27 mouse cellular contexts compared by ENCODE assay signal in genomic region chr6:148972891-148973290, GRCm38 (mm10). TPM values are rescaled to one million over a fixed set of nuclear protein-coding genes. Genes with fewer than 3 reads are reported as not detected.
A peak's percentile ranks its signal among the peaks of the same experiment; 100 is the strongest.
DNase-seq lines count a peak whose midpoint lies in the region; ATAC-seq lines count a peak whose summit lies in the region.
"Had no signal": no experiment of that assay in that cellular context is flagged by ENCODE, and none has a peak within 500 bp of the region (broad histone marks: within the 10 kb centered on the region; RNA-seq: fewer than 3 reads in every experiment).

No protein-coding gene starts in this region.

- H3K27me3 ChIP-seq in liver, embryonic 11.5 days (replicated peaks; ENCODE audit: control insufficient read depth, insufficient read depth, low read length): no peaks in the 10 kb centered on the region
- H3K27me3 ChIP-seq in liver, embryonic 12.5 days (replicated peaks): no peaks in the 10 kb centered on the region
- H3K27me3 ChIP-seq in kidney, embryonic 16.5 days (ENCODE audit: insufficient read depth, low read length): no peaks in the 10 kb centered on the region
- H3K27me3 ChIP-seq: embryonic facial prominence, embryonic 15.5 days; forebrain, embryonic 13.5 days; hindbrain, embryonic 13.5 days; limb, embryonic 12.5 days; midbrain, embryonic 12.5 days; neural tube, embryonic 13.5 days had no signal

- H3K4me3 ChIP-seq in liver, embryonic 11.5 days (ENCODE audit: low read depth, low read length): no peak overlapping the region
- H3K4me3 ChIP-seq in liver, embryonic 12.5 days: no peak overlapping the region
- no peak overlapping the region for H3K4me3 ChIP-seq in kidney, embryonic 16.5 days (ENCODE audit: low read length)
- H3K4me3 ChIP-seq: embryonic facial prominence, embryonic 10.5 days; embryonic facial prominence, embryonic 15.5 days; forebrain, embryonic 13.5 days; hindbrain, embryonic 13.5 days; limb, embryonic 12.5 days; megakaryocyte, embryonic 14.5 days; midbrain, embryonic 12.5 days; neural tube, embryonic 13.5 days had no signal

- no peak overlapping the region for H3K9ac ChIP-seq in liver, embryonic 11.5 days (ENCODE audit: low read depth, low read length)
- H3K9ac ChIP-seq in liver, embryonic 12.5 days: no peak overlapping the region
- H3K9ac ChIP-seq in kidney, embryonic 16.5 days (replicated peaks; ENCODE audit: low read length): no peak overlapping the region
- H3K9ac ChIP-seq: embryonic facial prominence, embryonic 15.5 days; forebrain, embryonic 13.5 days; hindbrain, embryonic 13.5 days; limb, embryonic 12.5 days; liver, postnatal 0 days; midbrain, embryonic 12.5 days; neural tube, embryonic 13.5 days had no signal

- no peak for ATAC-seq in liver, embryonic 11.5 days (replicated peaks; ENCODE audit: low FRiP score)
- ATAC-seq in liver, embryonic 12.5 days: no peak
- ATAC-seq in kidney, embryonic 16.5 days (ENCODE audit: low FRiP score, low TSS enrichment): no peak
- ATAC-seq: activated CD4-positive, CD25-positive, alpha-beta regulatory T cell, adult 4 months; forebrain, embryonic 13.5 days; liver, postnatal 0 days had no signal

- no peak overlapping the region for H3K4me2 ChIP-seq in liver, embryonic 11.5 days
- no peak overlapping the region for H3K4me2 ChIP-seq in liver, embryonic 12.5 days
- no peak overlapping the region for H3K4me2 ChIP-seq in kidney, embryonic 16.5 days (replicated peaks; ENCODE audit: low read depth, low read length)
- H3K4me2 ChIP-seq: forebrain, embryonic 13.5 days; hindbrain, embryonic 13.5 days; midbrain, embryonic 12.5 days; neural tube, embryonic 13.5 days had no signal

- 58% methylated on average over 2 of the region's 2 CpGs for WGBS in liver, embryonic 11.5 days
- WGBS in liver, embryonic 12.5 days (ENCODE audit: insufficient replicate concordance): 66% methylated on average over 2 of the region's 2 CpGs
- 75% methylated on average over 2 of the region's 2 CpGs for WGBS in kidney, embryonic 16.5 days

- no peaks in the 10 kb centered on the region for H3K36me3 ChIP-seq in liver, embryonic 11.5 days (ENCODE audit: control insufficient read depth, insufficient read depth, low read length)
- H3K36me3 ChIP-seq in liver, embryonic 12.5 days: no peaks in the 10 kb centered on the region
- no peaks in the 10 kb centered on the region for H3K36me3 ChIP-seq in kidney, embryonic 16.5 days (ENCODE audit: insufficient read depth, low read length)
- H3K36me3 ChIP-seq: embryonic facial prominence, embryonic 10.5 days; embryonic facial prominence, embryonic 15.5 days; hindbrain, embryonic 13.5 days; limb, embryonic 12.5 days; midbrain, embryonic 12.5 days; neural tube, embryonic 13.5 days had no signal

- DNase-seq in kidney, adult 11 months: peak; percentile 17
- DNase-seq in kidney, adult 18-20 months: no peak
- no peak for DNase-seq in liver, embryonic 11.5 days (ENCODE audit: low spot score)
- no peak for DNase-seq in embryo, embryonic 9.5 days (ENCODE audit: extremely low spot score)
- no peak for DNase-seq in gastrocnemius, adult 8-10 months (ENCODE audit: low spot score in 2 of 2)
- DNase-seq: adrenal gland, adult 2 months; adrenal gland, postnatal 36 days; B cell, adult 2 months; cerebellum, adult 18-20 months; cerebellum, postnatal 14 days; gastrocnemius, postnatal 14 days; heart, postnatal 4 days; liver, postnatal 0 days; lung, postnatal 4 days; thymus, adult 2 months; thymus, postnatal 36 days had no signal

- H3K27ac ChIP-seq in liver, embryonic 11.5 days (ENCODE audit: low read depth, low read length): 0 out of 2 replicates have a peak overlapping the region, but pooled peaks have one; percentile 25
- H3K27ac ChIP-seq in liver, embryonic 12.5 days: no peak overlapping the region
- peak overlapping the region; percentile 27; the same call in 1 of the 2 replicates for H3K27ac ChIP-seq in kidney, embryonic 16.5 days (ENCODE audit: low read length)
- H3K27ac ChIP-seq: embryonic facial prominence, embryonic 10.5 days; forebrain, embryonic 13.5 days; hindbrain, embryonic 13.5 days; midbrain, embryonic 12.5 days; neural tube, embryonic 13.5 days had no signal

- no peaks in the 10 kb centered on the region for H3K9me3 ChIP-seq in liver, embryonic 11.5 days (ENCODE audit: control insufficient read depth, low read length)
- H3K9me3 ChIP-seq in liver, embryonic 12.5 days (replicated peaks): no peaks in the 10 kb centered on the region
- H3K9me3 ChIP-seq in kidney, embryonic 16.5 days (ENCODE audit: low read length): no peaks in the 10 kb centered on the region
- H3K9me3 ChIP-seq: embryonic facial prominence, embryonic 10.5 days; embryonic facial prominence, embryonic 15.5 days; forebrain, embryonic 13.5 days; hindbrain, embryonic 13.5 days; limb, embryonic 12.5 days; megakaryocyte, embryonic 14.5 days; midbrain, embryonic 12.5 days; neural tube, embryonic 13.5 days had no signal

- peaks cover 9% of the 10 kb centered on the region for H3K4me1 ChIP-seq in liver, embryonic 11.5 days (replicated peaks; ENCODE audit: control insufficient read depth, insufficient read depth, low read length)
- H3K4me1 ChIP-seq in liver, embryonic 12.5 days: peaks cover 12% of the 10 kb centered on the region; the same call in 1 of the 2 replicates
- peaks cover 12% of the 10 kb centered on the region for H3K4me1 ChIP-seq in kidney, embryonic 16.5 days (ENCODE audit: insufficient read depth, low read length)
- H3K4me1 ChIP-seq: hindbrain, embryonic 13.5 days; neural tube, embryonic 13.5 days had no signal

RNA-seq across cellular contexts. Expression of gene Sinhcaf, which starts 26.6 kb away (rescaled TPM):
- polyA plus RNA-seq in liver, embryonic 11.5 days (2014; fragmentation: Nextera tagmentation; extraction: Ambion mirVana): 102 and 104 TPM in 2 replicates
- polyA plus RNA-seq in liver, embryonic 12.5 days (2016; fragmentation: Nextera tagmentation; extraction: Ambion mirVana): 44.0 and 45.4 TPM in 2 replicates
- polyA plus RNA-seq in kidney, embryonic 16.5 days (2015; fragmentation: Nextera tagmentation; extraction: Ambion mirVana): 142 and 145 TPM in 2 replicates
- total RNA-seq in gastrocnemius, adult 8-10 months (2022): under 1 TPM; 0.29 to 0.82 (median 0.59) TPM
